Mouse (Mus musculus): Measurements from ENCODE around the gene Ubr4. TPM values are rescaled to one million over a fixed set of nuclear protein-coding genes. Genes with fewer than 3 reads are reported as not detected.
"Not testable (repeated sequence)": the region's sequence is repeated elsewhere in the genome, so short reads cannot be mapped to it uniquely, and the experiment has no call there.

The Ubr4 gene
- polyA plus RNA-seq, 1 experiment from 2014 or later = 75.3 TPM

DNA sequence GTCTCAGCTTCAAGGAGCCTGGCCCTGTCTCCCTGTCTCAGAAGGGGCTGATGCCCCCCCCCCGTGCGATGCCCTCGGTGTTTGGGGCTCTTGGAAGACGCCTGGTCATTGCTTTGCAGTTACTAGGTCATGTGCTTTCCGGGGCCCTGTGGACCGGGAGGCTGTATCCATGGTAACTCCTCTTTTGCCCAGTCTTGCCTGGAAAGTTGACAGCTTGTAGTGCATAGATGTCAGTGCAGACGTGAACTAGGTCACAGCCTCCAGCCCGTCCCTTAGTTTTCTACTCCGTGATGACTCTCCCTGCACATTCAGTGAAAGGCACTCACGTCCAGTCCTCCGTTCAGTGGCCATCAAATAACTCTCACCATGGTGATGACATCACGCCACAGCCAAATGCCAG, 174.1 kb downstream of the Ubr4 start:
- no peak for ATAC-seq (ENCODE audit: insufficient number of reproducible peaks, insufficient read depth, low FRiP score, low TSS enrichment, low read depth)

GRCm38 (mm10) chr4:139530248-139530647, 177.8 kb downstream of the Ubr4 start, which contains the start of gene Iffo2:
Iffo2 (plus strand) TSS chr4:139530548.
- ATAC-seq (ENCODE audit: insufficient number of reproducible peaks, insufficient read depth, low FRiP score, low TSS enrichment, low read depth); H3K4me2 ChIP-seq; H3K9me3 ChIP-seq; H3K27me3 ChIP-seq; H3K36me3 ChIP-seq; H3K4me1 ChIP-seq; H3K27ac ChIP-seq; H3K9ac ChIP-seq; H3K4me3 ChIP-seq: not testable (repeated sequence)
- WGBS = 80% methylated on average over 5 of the region's 5 CpGs

More for the DNA sequence above, 174.1 kb downstream of the Ubr4 start:
- H3K4me1 ChIP-seq = no peaks in the 10 kb centered on the region
- no peak overlapping the region for H3K4me2 ChIP-seq
- no peak overlapping the region for H3K9ac ChIP-seq
- H3K9me3 ChIP-seq = no peaks in the 10 kb centered on the region
- H3K27ac ChIP-seq = no peak overlapping the region
- WGBS = 75% methylated on average over 12 of the region's 12 CpGs
- no peak overlapping the region for H3K4me3 ChIP-seq
- H3K27me3 ChIP-seq = no peaks in the 10 kb centered on the region
- no peaks in the 10 kb centered on the region for H3K36me3 ChIP-seq

GRCm38 (mm10) chr4:139532081-139532480, 179.7 kb downstream of the Ubr4 start:
- H3K4me3 ChIP-seq = no peak overlapping the region
- H3K9ac ChIP-seq = no peak overlapping the region
- WGBS = 90% methylated on average over 10 of the region's 10 CpGs
- H3K36me3 ChIP-seq = no peaks in the 10 kb centered on the region
- ATAC-seq (ENCODE audit: insufficient number of reproducible peaks, insufficient read depth, low FRiP score, low TSS enrichment, low read depth) = no peak
- H3K27me3 ChIP-seq = no peaks in the 10 kb centered on the region
- no peaks in the 10 kb centered on the region for H3K9me3 ChIP-seq
- H3K4me2 ChIP-seq = no peak overlapping the region
- H3K27ac ChIP-seq = no peak overlapping the region
- H3K4me1 ChIP-seq = no peaks in the 10 kb centered on the region

GRCm38 (mm10) chr4:139535127-139535695, 182.8 kb downstream of the Ubr4 start:
- 31% methylated on average over 12 of the region's 12 CpGs for WGBS
- no peak overlapping the region for H3K4me3 ChIP-seq
- H3K27me3 ChIP-seq = no peaks in the 10 kb centered on the region
- no peaks in the 10 kb centered on the region for H3K9me3 ChIP-seq
- H3K27ac ChIP-seq = no peak overlapping the region
- no peaks in the 10 kb centered on the region for H3K36me3 ChIP-seq
- 0 out of 2 replicates have a peak, but pooled peaks have one; percentile 29 for ATAC-seq (ENCODE audit: insufficient number of reproducible peaks, insufficient read depth, low FRiP score, low TSS enrichment, low read depth)
- H3K4me1 ChIP-seq = no peaks in the 10 kb centered on the region
- H3K4me2 ChIP-seq = no peak overlapping the region
- no peak overlapping the region for H3K9ac ChIP-seq

- H3K4me3 ChIP-seq = no peak overlapping the region
- H3K4me2 ChIP-seq = no peak overlapping the region
- H3K9ac ChIP-seq = no peak overlapping the region
- H3K27ac ChIP-seq = no peak overlapping the region
- 54% methylated on average over 7 of the region's 7 CpGs for WGBS
- H3K36me3 ChIP-seq = no peaks in the 10 kb centered on the region
- no peak for ATAC-seq (ENCODE audit: insufficient number of reproducible peaks, insufficient read depth, low FRiP score, low TSS enrichment, low read depth)
- H3K27me3 ChIP-seq = no peaks in the 10 kb centered on the region
- no peaks in the 10 kb centered on the region for H3K9me3 ChIP-seq
- no peaks in the 10 kb centered on the region for H3K4me1 ChIP-seq
These were observed 183.3 kb downstream of the Ubr4 start for GRCm38 (mm10) chr4:139535719-139536118.

DNA sequence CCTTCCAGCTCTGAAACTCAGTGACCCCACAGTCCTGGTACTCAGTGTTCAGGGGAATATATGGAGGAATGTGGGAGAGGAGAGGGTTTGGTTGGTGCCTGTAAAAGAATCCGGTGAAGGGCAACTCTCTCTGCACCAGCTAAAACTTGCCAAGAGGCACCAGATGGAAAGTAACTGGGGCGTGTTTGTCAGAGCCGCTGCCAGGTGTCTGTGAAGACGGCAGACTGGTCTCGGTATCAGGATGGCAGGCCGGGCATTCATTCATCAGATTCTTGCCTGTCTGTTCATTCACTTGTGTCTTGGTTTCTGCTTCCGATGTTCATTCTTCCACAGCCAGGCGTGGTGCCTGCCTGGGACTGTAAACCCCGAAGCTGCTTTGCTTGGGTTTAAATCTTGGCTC, 184.3 kb downstream of the Ubr4 start:
- Histone ChIP-seq H3K27ac (no peak overlapping the region), H3K9ac (no peak overlapping the region), H3K27me3 (no peaks in the 10 kb centered on the region), H3K4me3 (no peak overlapping the region), H3K36me3 (no peaks in the 10 kb centered on the region), H3K9me3 (no peaks in the 10 kb centered on the region), H3K4me2 (no peak overlapping the region), H3K4me1 (no peaks in the 10 kb centered on the region)
- 83% methylated on average over 9 of the region's 9 CpGs for WGBS
- no peak for ATAC-seq (ENCODE audit: insufficient number of reproducible peaks, insufficient read depth, low FRiP score, low TSS enrichment, low read depth)

Small RNA genes within 50 kb of the gene (microRNA-seq; reads per million reads assigned to microRNA genes)
- gene Gm24245 (2.4 reads per million, percentile 7 among the genes with 10 or more reads in this experiment), gene Gm25732 (0.55 reads per million)

Other genes starting within 250 kb of the Ubr4 start
- gene Minos1, start 221.5 kb upstream of the Ubr4 start, polyA plus RNA-seq (2015; fragmentation: Nextera tagmentation; extraction: Ambion mirVana) = 459 and 517 TPM in 2 replicates
- gene Capzb, start 159.7 kb upstream of the Ubr4 start, polyA plus RNA-seq (2015; fragmentation: Nextera tagmentation; extraction: Ambion mirVana) = 396 and 424 TPM in 2 replicates
- 14.9 and 16.7 TPM in 2 replicates for gene Pqlc2, start 41.9 kb upstream of the Ubr4 start, polyA plus RNA-seq (2015; fragmentation: Nextera tagmentation; extraction: Ambion mirVana)
- 91.9 and 121 TPM in 2 replicates for gene Akr7a5, start 41.9 kb upstream of the Ubr4 start, polyA plus RNA-seq (2015; fragmentation: Nextera tagmentation; extraction: Ambion mirVana)
- 122 and 130 TPM in 2 replicates for gene Mrto4, start within 50 bp of the Ubr4 start, polyA plus RNA-seq (2015; fragmentation: Nextera tagmentation; extraction: Ambion mirVana)
- gene Emc1, start within 50 bp of the Ubr4 start, polyA plus RNA-seq (2015; fragmentation: Nextera tagmentation; extraction: Ambion mirVana) = 29.1 and 29.4 TPM in 2 replicates
- 4.0 and 4.3 TPM in 2 replicates for gene Iffo2, start 177.9 kb downstream of the Ubr4 start, polyA plus RNA-seq (2015; fragmentation: Nextera tagmentation; extraction: Ambion mirVana)

All from embryonic facial prominence, embryonic 13.5 days (tissue).